Mouse (Mus musculus): ENCODE measurements around the gene Fbn1. TPM values are rescaled to one million over a fixed set of nuclear protein-coding genes. Genes with fewer than 3 reads are reported as not detected.

Fbn1 gene
- polyA plus RNA-seq, 1 experiment from 2014 or later: 4.7 TPM

DNA sequence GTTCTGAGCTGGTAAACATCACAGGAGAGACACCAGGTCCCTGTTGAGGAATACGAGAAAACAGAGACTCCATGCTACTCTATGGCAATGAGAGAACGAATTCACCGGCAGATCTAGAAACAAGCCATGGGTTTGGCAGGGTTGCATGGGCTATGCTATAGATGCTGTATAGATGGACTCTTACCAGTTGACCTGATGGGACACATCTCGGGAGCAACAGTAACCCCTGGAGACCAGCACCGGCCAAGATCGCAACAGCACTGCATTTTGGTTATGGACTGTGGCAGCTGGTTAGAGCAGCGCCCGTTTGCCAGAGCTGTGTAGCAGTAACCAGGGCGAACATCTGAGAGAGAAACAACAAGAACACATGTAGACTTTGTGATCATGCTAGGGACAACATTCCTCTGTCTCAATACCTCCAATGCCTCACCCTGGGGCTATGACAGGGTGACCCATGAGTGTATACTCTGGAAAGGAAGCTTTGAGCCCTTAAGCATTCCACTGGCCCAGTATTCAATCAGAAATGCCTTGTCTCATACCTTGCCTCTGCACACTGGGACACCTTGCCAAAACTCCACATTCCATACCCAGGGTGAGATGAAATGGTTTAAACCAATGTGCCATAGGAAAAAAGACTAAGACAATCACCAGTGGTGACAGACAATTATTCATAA lies 113.2 kb downstream of the Fbn1 start:
- no peak for DNase-seq (ENCODE audit: low spot score)

- no peak for DNase-seq (ENCODE audit: low spot score)
These were observed 116.2 kb downstream of the Fbn1 start for GRCm38 (mm10) chr2:125391582-125391981.

GRCm38 (mm10) chr2:125389796-125390195 lies 118.0 kb downstream of the Fbn1 start:
- no peak for DNase-seq (ENCODE audit: low spot score)

DNA sequence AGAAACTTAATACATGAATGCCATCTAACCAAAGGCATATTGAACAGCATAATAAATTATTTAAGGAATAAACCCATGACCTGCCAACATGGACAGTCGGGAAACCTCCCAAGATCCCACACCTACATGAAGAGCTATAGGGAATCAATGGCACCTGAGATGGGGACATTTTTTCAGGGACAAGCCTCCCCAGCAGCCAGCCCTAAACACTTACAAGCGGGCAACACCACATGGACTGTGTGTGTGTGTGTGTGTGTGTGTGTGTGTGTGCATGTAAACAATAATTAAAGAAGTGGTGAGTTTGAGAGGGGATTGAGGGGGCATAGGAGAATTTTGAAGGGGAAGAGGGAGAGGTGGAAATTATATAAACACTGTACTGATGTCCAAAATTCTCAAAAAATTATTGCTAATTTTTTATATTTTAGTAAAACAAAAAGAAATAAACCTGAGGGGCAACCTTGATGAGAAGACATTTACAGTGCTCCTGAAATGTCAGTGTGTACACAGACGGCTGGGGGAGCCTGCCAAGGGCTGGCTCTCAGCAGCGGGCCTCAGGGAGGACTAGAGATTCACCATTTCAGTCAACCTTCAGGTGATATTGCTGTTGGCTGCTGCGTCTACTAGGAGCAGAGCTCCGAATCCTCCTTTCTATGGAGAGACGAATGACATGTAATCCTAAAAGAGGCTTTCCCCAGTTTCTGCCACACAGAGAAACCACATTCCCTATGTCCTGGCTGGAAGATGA lies 121.4 kb downstream of the Fbn1 start:
- no peak for DNase-seq (ENCODE audit: low spot score)

GRCm38 (mm10) chr2:125384941-125385340 lies 122.9 kb downstream of the Fbn1 start:
- no peak for DNase-seq (ENCODE audit: low spot score)

DNA sequence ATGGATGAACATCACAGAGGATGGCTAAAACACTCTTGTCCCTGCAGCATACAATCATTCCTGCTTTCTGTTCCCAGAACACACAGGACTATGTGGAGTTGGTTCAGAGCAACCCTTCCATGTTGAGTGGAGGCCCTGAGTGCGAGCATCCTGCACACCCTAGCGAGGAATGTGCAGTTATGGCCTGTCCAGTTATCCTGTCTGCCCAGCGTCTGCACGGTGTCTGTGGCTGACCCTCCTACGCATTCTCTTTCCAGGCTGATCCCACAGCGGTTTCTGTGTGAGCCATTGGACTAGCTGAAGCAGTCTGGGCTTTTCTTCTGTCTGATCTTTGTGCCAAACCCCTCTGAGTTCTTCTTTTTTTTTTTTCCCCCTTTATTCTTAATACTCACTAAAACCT lies 123.4 kb downstream of the Fbn1 start:
- DNase-seq (ENCODE audit: low spot score): no peak

- DNase-seq (ENCODE audit: low spot score): no peak
These were observed 124.5 kb downstream of the Fbn1 start for GRCm38 (mm10) chr2:125383273-125383641.

DNA sequence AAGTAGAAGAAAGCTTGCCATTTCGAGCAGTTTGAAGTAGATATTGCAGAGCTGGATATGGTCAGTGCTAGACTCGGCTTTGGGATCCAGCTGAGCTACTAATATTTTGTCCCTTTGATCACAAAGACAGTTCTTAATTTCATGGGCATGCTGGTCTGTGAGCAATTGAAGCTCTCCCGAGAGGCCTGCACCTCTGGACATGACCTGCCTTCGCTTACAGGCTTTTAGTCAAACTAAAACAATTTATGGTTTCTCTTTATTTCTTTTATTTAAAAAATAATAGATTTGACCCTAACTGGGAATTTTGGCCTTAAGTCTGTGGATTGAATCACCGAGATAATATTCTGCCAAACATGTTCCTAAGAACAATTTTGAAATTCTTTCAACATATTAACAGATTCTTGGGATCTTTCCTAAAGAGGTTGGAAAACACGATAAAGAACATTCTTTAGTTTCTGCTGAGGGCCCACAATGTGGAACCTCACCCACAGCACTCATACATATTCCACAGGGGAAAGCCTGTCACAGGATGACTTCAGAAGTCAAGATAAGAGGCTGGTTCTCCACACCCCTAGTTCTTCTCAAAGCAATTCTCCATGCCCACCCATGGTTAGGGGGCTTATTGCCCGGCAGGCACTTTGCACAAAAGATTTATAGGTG lies 125.0 kb downstream of the Fbn1 start:
- DNase-seq (ENCODE audit: low spot score): no peak

- DNase-seq (ENCODE audit: low spot score): no peak
These were observed 127.7 kb downstream of the Fbn1 start for GRCm38 (mm10) chr2:125380086-125380485.

GRCm38 (mm10) chr2:125379206-125379605 lies 128.6 kb downstream of the Fbn1 start:
- DNase-seq (ENCODE audit: low spot score): no peak

DNA sequence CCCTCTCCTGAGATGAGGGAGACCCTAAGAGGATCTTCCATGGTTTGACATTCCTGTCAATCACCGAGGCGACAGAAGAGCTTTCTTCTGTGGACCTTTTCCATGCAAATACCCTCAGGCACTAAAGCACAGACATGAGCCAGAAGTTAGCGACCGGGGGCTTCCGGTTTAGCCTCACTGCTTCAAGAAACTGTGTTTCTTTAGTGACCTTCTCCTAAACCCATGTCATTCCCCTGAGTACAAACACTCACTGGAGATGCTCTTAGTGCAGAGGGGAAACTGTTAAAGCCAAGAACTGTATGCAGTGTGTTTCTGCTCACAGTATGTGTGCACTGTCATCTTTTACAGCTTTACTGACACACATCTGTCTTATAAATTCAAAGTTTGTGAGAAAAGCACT lies 131.9 kb downstream of the Fbn1 start:
- DNase-seq (ENCODE audit: low spot score): no peak

- no peak for DNase-seq (ENCODE audit: low spot score)
These were observed 132.5 kb downstream of the Fbn1 start for GRCm38 (mm10) chr2:125375301-125375700.

DNA sequence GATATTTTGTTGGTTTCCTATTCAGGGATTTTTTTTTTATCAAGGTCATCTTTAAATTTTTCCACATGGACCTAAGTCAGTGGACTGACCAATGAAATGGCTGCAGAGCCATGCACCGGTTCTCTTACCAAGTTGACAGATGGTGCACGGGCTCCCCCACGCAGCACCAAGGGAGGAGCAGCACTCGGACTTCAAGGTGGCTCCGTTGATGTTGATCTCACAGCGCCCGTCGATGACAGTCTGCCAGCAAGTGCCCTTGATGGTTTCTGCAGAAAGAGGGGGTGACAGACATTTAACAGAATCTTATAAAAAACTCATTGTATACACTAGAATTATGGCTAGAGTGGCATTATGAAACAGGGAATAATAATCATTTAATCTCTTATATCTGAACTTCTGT lies 138.1 kb downstream of the Fbn1 start:
- no peak for DNase-seq (ENCODE audit: low spot score)

DNA sequence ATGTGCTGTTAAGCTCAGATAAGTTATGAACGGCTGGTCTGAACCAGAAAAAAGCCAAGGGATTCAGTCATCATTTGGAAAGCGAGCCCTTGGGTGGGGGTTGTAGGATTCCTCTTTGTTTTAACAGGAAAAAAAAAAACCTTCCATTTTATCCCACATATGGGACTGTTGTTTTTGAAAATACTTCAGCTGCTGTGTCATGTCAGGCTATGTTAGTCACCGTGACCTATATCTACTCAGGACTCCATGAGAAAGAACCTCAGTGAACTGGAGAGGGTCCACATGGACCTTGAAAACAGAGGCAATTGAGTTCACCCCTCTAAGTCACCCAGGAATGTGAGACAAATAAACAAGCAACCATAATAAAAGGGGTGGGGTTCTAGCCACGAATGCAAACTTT lies 139.2 kb downstream of the Fbn1 start:
- DNase-seq (ENCODE audit: low spot score): no peak

DNA sequence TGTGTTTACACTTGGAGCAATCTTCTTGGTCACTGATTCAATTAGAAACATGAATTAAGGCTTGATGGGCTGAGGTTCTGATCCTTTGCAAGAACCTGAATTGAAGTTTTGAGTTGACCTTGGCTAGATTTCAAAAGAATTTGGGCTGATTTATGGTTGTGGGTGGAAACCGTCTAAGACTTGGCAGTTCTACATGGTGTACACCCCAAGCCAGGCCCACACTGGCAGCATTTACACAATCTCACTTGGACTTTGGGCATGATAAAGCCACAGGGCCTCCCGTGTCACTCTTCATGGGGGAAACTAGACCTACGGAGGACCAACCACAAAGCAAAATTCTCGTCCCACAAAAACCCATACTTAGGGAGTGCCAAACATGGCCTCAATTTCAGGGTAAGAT lies 146.1 kb downstream of the Fbn1 start:
- DNase-seq (ENCODE audit: low spot score): no peak

- no peak for DNase-seq (ENCODE audit: low spot score)
These were observed 151.3 kb downstream of the Fbn1 start for GRCm38 (mm10) chr2:125356486-125356885.

- no peak for DNase-seq (ENCODE audit: low spot score)
These were observed 151.7 kb downstream of the Fbn1 start for GRCm38 (mm10) chr2:125356068-125356467.

DNA sequence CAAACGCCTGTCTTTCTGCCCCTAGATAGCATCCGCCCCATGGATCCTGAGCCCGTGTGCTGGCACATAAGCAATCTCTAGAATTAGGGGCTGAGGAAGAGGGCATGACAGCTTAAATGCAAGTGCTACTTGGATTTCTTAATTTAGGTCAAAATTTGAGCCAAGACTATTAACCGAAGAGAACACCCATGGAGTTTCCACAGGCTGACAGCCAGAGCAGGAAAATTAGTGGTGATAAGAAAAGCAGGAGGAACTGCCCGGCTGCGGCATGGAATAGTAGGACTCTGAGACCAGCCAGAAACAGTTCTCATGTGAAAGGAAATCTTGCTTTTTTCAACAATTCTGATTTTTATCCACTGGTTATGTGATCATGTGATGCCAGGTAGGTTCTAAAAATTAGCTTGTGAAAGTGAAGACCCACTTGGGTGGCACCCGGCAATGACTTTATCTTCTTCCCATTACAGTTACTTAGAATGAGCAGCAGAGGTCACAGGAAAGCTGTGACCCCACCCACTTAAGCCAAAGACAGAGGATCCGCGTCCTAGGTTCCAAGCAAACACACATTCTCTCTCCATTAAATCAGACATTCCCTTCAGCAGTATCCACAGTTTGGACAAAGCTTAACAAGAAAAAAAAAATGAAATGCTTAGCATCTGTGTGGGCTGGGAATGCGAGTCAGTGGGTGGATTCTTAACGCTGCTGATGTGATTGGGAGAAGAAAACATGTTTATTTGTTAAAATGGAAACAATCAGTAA lies 152.4 kb downstream of the Fbn1 start:
- no peak for DNase-seq (ENCODE audit: low spot score)

- no peak for DNase-seq (ENCODE audit: low spot score)
These were observed 153.2 kb downstream of the Fbn1 start for GRCm38 (mm10) chr2:125354587-125354986.

- no peak for DNase-seq (ENCODE audit: low spot score)
These were observed 158.6 kb downstream of the Fbn1 start for GRCm38 (mm10) chr2:125349144-125349543.

- no peak for DNase-seq (ENCODE audit: low spot score)
These were observed 165.4 kb downstream of the Fbn1 start for GRCm38 (mm10) chr2:125342181-125342950.
